Mouse (Mus musculus): ENCODE data around the gene Nr2c2. TPM values are rescaled to one million over a fixed set of nuclear protein-coding genes. Genes with fewer than 3 reads are reported as not detected.

Nr2c2 gene
- polyA plus RNA-seq, 1 experiment from 2014 or later, result 14.6 TPM

- H3K4me3 ChIP-seq, result no peak overlapping the region
- no peaks in the 10 kb centered on the region for H3K4me1 ChIP-seq (replicated peaks)
- no peak for DNase-seq (ENCODE audit: low spot score)
- no peak overlapping the region for H3K27ac ChIP-seq
- H3K27me3 ChIP-seq (ENCODE audit: insufficient read depth, poor library complexity, severe bottlenecking), result no peaks in the 10 kb centered on the region
- no peaks in the 10 kb centered on the region for H3K36me3 ChIP-seq
- no peaks in the 10 kb centered on the region for H3K9me3 ChIP-seq
- 87% methylated on average over 6 of the region's 6 CpGs for WGBS
Measured at GRCm38 (mm10) chr6:92221604-92222003, 130.4 kb downstream of the Nr2c2 start.

- 94% methylated on average over 3 of the region's 3 CpGs for WGBS
- Histone ChIP-seq H3K27ac (no peak overlapping the region), H3K27me3 (ENCODE audit: insufficient read depth, poor library complexity, severe bottlenecking) (no peaks in the 10 kb centered on the region), H3K4me3 (no peak overlapping the region), H3K36me3 (no peaks in the 10 kb centered on the region), H3K4me1 (replicated peaks) (no peaks in the 10 kb centered on the region), H3K9me3 (no peaks in the 10 kb centered on the region)
- no peak for DNase-seq (ENCODE audit: low spot score)
Measured at GRCm38 (mm10) chr6:92222021-92222420, 130.8 kb downstream of the Nr2c2 start.

Other genes starting within 250 kb of the Nr2c2 start
- gene Ccdc174, start 213.3 kb upstream of the Nr2c2 start, polyA plus RNA-seq (2016; fragmentation: Nextera tagmentation; extraction: Ambion mirVana), result 32.2 and 35.1 TPM in 2 replicates
- gene 4930590J08Rik, start 188.6 kb upstream of the Nr2c2 start, polyA plus RNA-seq (2016; fragmentation: Nextera tagmentation; extraction: Ambion mirVana), result 0.30 and 0.50 TPM in 2 replicates
- gene Fgd5, start 112.5 kb upstream of the Nr2c2 start, polyA plus RNA-seq (2016; fragmentation: Nextera tagmentation; extraction: Ambion mirVana), result 7.4 and 8.1 TPM in 2 replicates
- gene Mrps25, start 92.6 kb downstream of the Nr2c2 start, polyA plus RNA-seq (2016; fragmentation: Nextera tagmentation; extraction: Ambion mirVana), result 93.1 and 104 TPM in 2 replicates
- 23.8 and 27.9 TPM in 2 replicates for gene Rbsn, start 123.5 kb downstream of the Nr2c2 start, polyA plus RNA-seq (2016; fragmentation: Nextera tagmentation; extraction: Ambion mirVana)
- gene Trh, start 153.3 kb downstream of the Nr2c2 start, polyA plus RNA-seq (2016; fragmentation: Nextera tagmentation; extraction: Ambion mirVana), result 5.7 and 13.6 TPM in 2 replicates

All from hindbrain, embryonic 10.5 days (tissue).